Mouse (Mus musculus): ENCODE data around the gene Sik2. TPM values are rescaled to one million over a fixed set of nuclear protein-coding genes. Genes with fewer than 3 reads are reported as not detected.

The Sik2 gene
- polyA plus RNA-seq (2015; fragmentation: Nextera tagmentation; extraction: Ambion mirVana) = 16.7 and 19.7 TPM in 2 replicates

GRCm38 (mm10) chr9:51008841-51009655, at the start of gene Sik2:
Gene Sik2, minus strand, starts transcription at chr9:51009073.
- under 1% methylated on average over 36 of the region's 85 CpGs for WGBS
- Histone ChIP-seq H3K36me3 (ENCODE audit: control insufficient read depth, insufficient read depth, low read length) (no peaks in the 10 kb centered on the region), H3K9me3 (ENCODE audit: control insufficient read depth, low read length) (no peaks in the 10 kb centered on the region), H3K9ac (ENCODE audit: low read length) (peak within 1 kb of the TSS; percentile 95), H3K4me1 (replicated peaks; ENCODE audit: control insufficient read depth, insufficient read depth, low read length) (peaks cover 10% of the 10 kb centered on the region), H3K27ac (ENCODE audit: low read length) (peak within 1 kb of the TSS; percentile 74), H3K4me2 (ENCODE audit: low read depth, low read length) (peak within 1 kb of the TSS; percentile 86), H3K4me3 (ENCODE audit: low read length) (peak within 1 kb of the TSS; percentile 76), H3K27me3 (ENCODE audit: control insufficient read depth, insufficient read depth, low read depth, low read length) (no peaks in the 10 kb centered on the region)
- peak; percentile 98 for ATAC-seq (ENCODE audit: low read depth)

GRCm38 (mm10) chr9:51056360-51057324, 47.8 kb upstream of the Sik2 start:
- H3K9ac ChIP-seq (ENCODE audit: low read length) = no peak overlapping the region
- no peak for ATAC-seq (ENCODE audit: low read depth)
- H3K36me3 ChIP-seq (ENCODE audit: control insufficient read depth, insufficient read depth, low read length) = no peaks in the 10 kb centered on the region
- H3K9me3 ChIP-seq (ENCODE audit: control insufficient read depth, low read length) = no peaks in the 10 kb centered on the region
- 53% methylated on average over 3 of the region's 3 CpGs for WGBS
- H3K27me3 ChIP-seq (ENCODE audit: control insufficient read depth, insufficient read depth, low read depth, low read length) = no peaks in the 10 kb centered on the region
- H3K4me3 ChIP-seq (ENCODE audit: low read length) = no peak overlapping the region
- no peaks in the 10 kb centered on the region for H3K4me1 ChIP-seq (replicated peaks; ENCODE audit: control insufficient read depth, insufficient read depth, low read length)
- no peak overlapping the region for H3K27ac ChIP-seq (ENCODE audit: low read length)
- no peak overlapping the region for H3K4me2 ChIP-seq (ENCODE audit: low read depth, low read length)

- no peaks in the 10 kb centered on the region for H3K27me3 ChIP-seq (ENCODE audit: control insufficient read depth, insufficient read depth, low read depth, low read length)
- no peak overlapping the region for H3K4me2 ChIP-seq (ENCODE audit: low read depth, low read length)
- H3K4me3 ChIP-seq (ENCODE audit: low read length) = no peak overlapping the region
- H3K4me1 ChIP-seq (replicated peaks; ENCODE audit: control insufficient read depth, insufficient read depth, low read length) = no peaks in the 10 kb centered on the region
- H3K9me3 ChIP-seq (ENCODE audit: control insufficient read depth, low read length) = no peaks in the 10 kb centered on the region
- ATAC-seq (ENCODE audit: low read depth) = no peak
- H3K36me3 ChIP-seq (ENCODE audit: control insufficient read depth, insufficient read depth, low read length) = no peaks in the 10 kb centered on the region
- H3K9ac ChIP-seq (ENCODE audit: low read length) = no peak overlapping the region
- no peak overlapping the region for H3K27ac ChIP-seq (ENCODE audit: low read length)
- WGBS = 53% methylated on average over 3 of the region's 3 CpGs
Observed at GRCm38 (mm10) chr9:51052180-51052579, 43.3 kb upstream of the Sik2 start.

GRCm38 (mm10) chr9:51042136-51042535, 33.3 kb upstream of the Sik2 start:
- Histone ChIP-seq H3K36me3 (ENCODE audit: control insufficient read depth, insufficient read depth, low read length) (no peaks in the 10 kb centered on the region), H3K27ac (ENCODE audit: low read length) (no peak overlapping the region), H3K27me3 (ENCODE audit: control insufficient read depth, insufficient read depth, low read depth, low read length) (no peaks in the 10 kb centered on the region), H3K4me3 (ENCODE audit: low read length) (no peak overlapping the region), H3K9me3 (ENCODE audit: control insufficient read depth, low read length) (no peaks in the 10 kb centered on the region), H3K9ac (ENCODE audit: low read length) (no peak overlapping the region), H3K4me1 (replicated peaks; ENCODE audit: control insufficient read depth, insufficient read depth, low read length) (no peaks in the 10 kb centered on the region), H3K4me2 (ENCODE audit: low read depth, low read length) (no peak overlapping the region)
- no peak for ATAC-seq (ENCODE audit: low read depth)
- WGBS = 78% methylated on average over 6 of the region's 6 CpGs

- 86% methylated on average over 7 of the region's 7 CpGs for WGBS
- H3K4me2 ChIP-seq (ENCODE audit: low read depth, low read length) = no peak overlapping the region
- no peak for ATAC-seq (ENCODE audit: low read depth)
- H3K9ac ChIP-seq (ENCODE audit: low read length) = no peak overlapping the region
- H3K4me1 ChIP-seq (replicated peaks; ENCODE audit: control insufficient read depth, insufficient read depth, low read length) = no peaks in the 10 kb centered on the region
- H3K27me3 ChIP-seq (ENCODE audit: control insufficient read depth, insufficient read depth, low read depth, low read length) = no peaks in the 10 kb centered on the region
- no peak overlapping the region for H3K27ac ChIP-seq (ENCODE audit: low read length)
- H3K36me3 ChIP-seq (ENCODE audit: control insufficient read depth, insufficient read depth, low read length) = no peaks in the 10 kb centered on the region
- H3K4me3 ChIP-seq (ENCODE audit: low read length) = no peak overlapping the region
- H3K9me3 ChIP-seq (ENCODE audit: control insufficient read depth, low read length) = no peaks in the 10 kb centered on the region
Observed at GRCm38 (mm10) chr9:51041491-51041980, 32.7 kb upstream of the Sik2 start.

- Histone ChIP-seq H3K9me3 (ENCODE audit: control insufficient read depth, low read length) (no peaks in the 10 kb centered on the region), H3K9ac (ENCODE audit: low read length) (no peak overlapping the region), H3K4me1 (replicated peaks; ENCODE audit: control insufficient read depth, insufficient read depth, low read length) (no peaks in the 10 kb centered on the region), H3K27ac (ENCODE audit: low read length) (no peak overlapping the region), H3K36me3 (ENCODE audit: control insufficient read depth, insufficient read depth, low read length) (no peaks in the 10 kb centered on the region), H3K4me2 (ENCODE audit: low read depth, low read length) (no peak overlapping the region), H3K4me3 (ENCODE audit: low read length) (no peak overlapping the region), H3K27me3 (ENCODE audit: control insufficient read depth, insufficient read depth, low read depth, low read length) (no peaks in the 10 kb centered on the region)
- no peak for ATAC-seq (ENCODE audit: low read depth)
- WGBS = 63% methylated on average over 3 of the region's 3 CpGs
Observed at GRCm38 (mm10) chr9:51032785-51033529, 24.1 kb upstream of the Sik2 start.

GRCm38 (mm10) chr9:51032291-51032690, 23.4 kb upstream of the Sik2 start:
- WGBS = 68% methylated on average over 8 of the region's 8 CpGs
- Histone ChIP-seq H3K4me2 (ENCODE audit: low read depth, low read length) (no peak overlapping the region), H3K9ac (ENCODE audit: low read length) (no peak overlapping the region), H3K4me3 (ENCODE audit: low read length) (no peak overlapping the region), H3K9me3 (ENCODE audit: control insufficient read depth, low read length) (no peaks in the 10 kb centered on the region), H3K4me1 (replicated peaks; ENCODE audit: control insufficient read depth, insufficient read depth, low read length) (no peaks in the 10 kb centered on the region), H3K27me3 (ENCODE audit: control insufficient read depth, insufficient read depth, low read depth, low read length) (no peaks in the 10 kb centered on the region), H3K36me3 (ENCODE audit: control insufficient read depth, insufficient read depth, low read length) (no peaks in the 10 kb centered on the region), H3K27ac (ENCODE audit: low read length) (no peak overlapping the region)
- no peak for ATAC-seq (ENCODE audit: low read depth)

GRCm38 (mm10) chr9:51031603-51032002, 22.7 kb upstream of the Sik2 start:
- H3K27me3 ChIP-seq (ENCODE audit: control insufficient read depth, insufficient read depth, low read depth, low read length) = no peaks in the 10 kb centered on the region
- no peaks in the 10 kb centered on the region for H3K4me1 ChIP-seq (replicated peaks; ENCODE audit: control insufficient read depth, insufficient read depth, low read length)
- H3K9ac ChIP-seq (ENCODE audit: low read length) = no peak overlapping the region
- H3K4me3 ChIP-seq (ENCODE audit: low read length) = no peak overlapping the region
- 45% methylated on average over 6 of the region's 6 CpGs for WGBS
- H3K4me2 ChIP-seq (ENCODE audit: low read depth, low read length) = no peak overlapping the region
- no peak for ATAC-seq (ENCODE audit: low read depth)
- H3K9me3 ChIP-seq (ENCODE audit: control insufficient read depth, low read length) = no peaks in the 10 kb centered on the region
- no peaks in the 10 kb centered on the region for H3K36me3 ChIP-seq (ENCODE audit: control insufficient read depth, insufficient read depth, low read length)
- H3K27ac ChIP-seq (ENCODE audit: low read length) = no peak overlapping the region

Data from lung, embryonic 16.5 days (tissue).